Mouse (Mus musculus): Measurements from ENCODE around the gene Hipk4.

- TF ChIP-seq POLR2A (IDR thresholded peaks at IDR 0.05; ENCODE audit: borderline replicate concordance, insufficient read depth, low read length): no peak
- no peak for TF ChIP-seq CTCF (IDR thresholded peaks at IDR 0.05; ENCODE audit: borderline replicate concordance, insufficient read depth, low read depth, low read length)
These were observed 20.8 kb downstream of the Hipk4 start for GRCm38 (mm10) chr7:27543851-27544250.
